Mouse (Mus musculus) layer of hippocampus, adult 9-11 months (tissue): ENCODE data around the gene Ghrh.

Experiments used
- DNase-seq: peaks from one replicate; pipeline ENCODE4 v3.0.0; 2022

Ghrh gene

DNA sequence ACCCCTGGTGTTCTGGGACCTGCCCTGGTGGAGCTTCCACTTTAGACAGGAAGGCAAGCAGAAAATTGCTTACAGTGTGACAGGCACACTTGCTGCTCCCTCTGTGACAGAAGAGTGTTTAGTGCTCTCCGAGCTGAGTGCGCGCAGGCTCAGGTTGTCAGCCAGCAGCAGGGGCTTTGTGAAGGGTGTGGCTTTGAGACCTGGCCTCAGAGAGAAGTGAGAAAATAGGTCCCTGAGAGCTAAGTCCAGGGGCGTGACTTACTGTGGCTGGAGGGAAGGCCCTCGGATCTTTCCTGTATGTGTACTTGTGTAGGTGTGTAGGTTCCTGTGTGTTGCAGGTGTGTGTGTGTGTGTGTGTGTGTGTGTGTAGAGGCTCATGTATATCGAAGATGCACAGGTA lies 4.0 kb downstream of the Ghrh start:
- DNase-seq: no peak

DNA sequence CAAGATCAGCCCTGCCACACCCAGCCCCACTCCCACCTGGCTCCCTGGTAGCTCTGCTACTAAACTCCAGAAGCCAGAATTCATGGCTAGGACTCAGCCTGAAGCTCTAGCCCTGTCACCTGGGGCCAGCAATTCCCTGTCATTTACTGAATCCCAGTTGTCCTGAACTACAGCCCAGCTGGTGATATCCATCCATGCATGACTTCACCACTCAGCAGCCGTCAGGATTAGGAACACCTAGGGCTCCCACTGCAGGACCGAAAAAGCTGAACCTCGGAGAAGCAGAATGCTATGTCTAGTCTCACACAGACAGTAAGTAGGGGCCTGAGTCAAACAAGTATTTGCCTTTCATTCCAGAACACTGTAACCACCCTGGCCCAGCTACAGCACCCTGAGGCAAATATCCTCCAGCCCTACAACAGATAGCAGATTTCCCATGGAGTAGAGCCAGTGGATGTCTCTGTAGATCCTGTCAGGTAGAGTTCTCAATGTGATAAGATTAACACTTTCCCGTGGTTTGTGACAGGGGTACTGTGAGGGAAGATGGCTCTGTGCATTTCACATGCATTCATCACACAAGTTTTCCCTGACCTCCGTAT lies 4.9 kb downstream of the Ghrh start:
- no peak for DNase-seq

DNA sequence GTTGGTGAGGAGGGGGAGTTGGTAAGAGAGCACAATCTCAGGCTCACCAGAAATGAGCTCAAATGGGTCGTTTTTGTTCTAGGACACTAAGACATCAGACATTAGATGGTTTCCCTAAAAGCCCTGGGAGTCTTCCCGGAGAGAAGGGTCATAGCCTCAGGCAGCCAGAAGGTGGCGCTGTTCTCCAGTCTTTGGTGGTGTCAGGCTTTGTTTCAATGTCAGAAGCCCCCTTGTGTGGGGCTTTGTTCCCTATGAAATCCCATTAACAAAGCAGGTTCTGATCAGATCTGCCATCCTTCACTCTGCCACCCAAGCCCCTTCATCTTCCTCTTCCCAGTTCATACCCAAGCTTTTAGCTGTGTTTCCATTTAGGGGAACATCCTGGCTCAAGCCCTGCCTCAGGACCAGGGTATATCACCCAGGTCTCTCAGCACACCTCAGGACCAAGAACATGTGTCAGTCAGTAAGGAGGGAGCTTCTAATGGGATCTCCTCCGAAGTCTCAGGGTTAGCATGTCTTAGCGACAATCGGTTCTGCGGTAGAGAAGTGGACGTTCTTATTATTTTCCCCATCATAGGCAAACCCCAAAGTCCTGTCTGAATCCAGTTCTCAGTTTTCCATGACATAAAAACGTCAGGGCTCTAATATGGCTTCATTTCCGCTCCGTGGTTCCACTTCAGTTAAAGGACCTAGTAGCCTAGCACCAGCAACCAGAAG lies 5.6 kb downstream of the Ghrh start:
- DNase-seq: peak; percentile 70

DNA sequence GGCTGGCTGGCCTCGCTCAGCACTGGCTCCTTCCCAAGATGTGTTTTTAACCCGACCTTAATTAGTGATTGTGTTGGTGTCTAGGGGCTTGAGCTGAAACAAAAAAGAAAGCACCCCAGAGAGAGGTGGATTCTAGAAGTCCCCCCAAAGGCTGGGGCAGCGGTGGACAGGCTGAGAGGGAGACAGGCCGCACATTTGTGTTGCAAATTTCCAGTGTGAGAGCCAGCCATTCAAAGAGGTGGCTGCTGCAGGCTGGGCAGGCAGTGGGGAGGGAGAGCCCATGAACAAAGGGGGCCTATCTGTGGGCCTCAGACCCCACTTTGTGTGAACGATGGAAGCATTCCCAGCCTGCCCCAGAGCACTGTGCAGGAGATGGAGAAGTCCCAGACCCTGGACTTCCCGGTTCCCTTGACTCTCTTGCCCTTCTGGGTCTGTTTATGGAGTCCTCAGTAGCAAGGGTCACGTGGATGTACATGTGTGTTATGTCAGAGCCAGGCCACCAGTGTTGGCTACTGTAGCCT lies 7.0 kb downstream of the Ghrh start:
- DNase-seq: peak; percentile 91

DNA sequence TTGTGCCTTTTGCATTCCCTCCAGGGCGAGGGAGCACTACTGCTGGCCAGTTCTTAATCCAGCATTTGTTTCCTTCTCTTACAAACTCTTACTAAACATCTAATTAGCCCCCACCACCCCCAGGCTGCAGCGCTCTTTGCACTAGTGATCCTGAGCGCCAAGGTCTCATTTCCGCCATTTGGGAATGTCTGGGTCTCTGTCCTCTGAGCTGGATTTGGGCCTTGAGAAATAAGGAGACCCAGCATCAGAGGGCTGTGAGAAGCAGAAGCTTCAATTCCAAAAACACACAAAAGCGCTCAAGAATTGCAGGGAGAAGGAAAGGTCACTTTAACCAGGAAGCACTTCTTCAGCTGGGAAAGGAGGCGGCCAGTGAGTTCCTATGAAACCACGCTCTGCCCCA lies 7.8 kb downstream of the Ghrh start:
- DNase-seq: no peak

DNA sequence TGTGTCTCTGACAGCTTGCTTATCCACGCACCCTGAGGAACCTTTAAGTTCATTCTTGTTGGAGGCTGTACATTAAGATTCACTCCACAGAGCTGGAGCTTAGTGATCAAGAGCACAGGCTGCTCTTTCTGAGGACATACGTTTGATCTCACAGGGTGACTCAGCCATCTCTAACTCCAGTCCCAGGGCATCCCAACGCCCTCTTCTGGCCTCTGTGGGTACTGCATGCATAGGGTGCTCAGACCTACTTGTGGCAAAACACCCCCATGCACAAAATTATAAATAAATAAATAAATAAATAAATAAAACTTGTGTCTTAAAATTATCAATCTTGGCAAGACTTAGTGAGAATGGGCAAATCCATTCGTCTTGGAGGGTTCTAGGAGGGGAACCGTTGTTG lies 8.6 kb downstream of the Ghrh start:
- DNase-seq: peak; percentile 60

DNA sequence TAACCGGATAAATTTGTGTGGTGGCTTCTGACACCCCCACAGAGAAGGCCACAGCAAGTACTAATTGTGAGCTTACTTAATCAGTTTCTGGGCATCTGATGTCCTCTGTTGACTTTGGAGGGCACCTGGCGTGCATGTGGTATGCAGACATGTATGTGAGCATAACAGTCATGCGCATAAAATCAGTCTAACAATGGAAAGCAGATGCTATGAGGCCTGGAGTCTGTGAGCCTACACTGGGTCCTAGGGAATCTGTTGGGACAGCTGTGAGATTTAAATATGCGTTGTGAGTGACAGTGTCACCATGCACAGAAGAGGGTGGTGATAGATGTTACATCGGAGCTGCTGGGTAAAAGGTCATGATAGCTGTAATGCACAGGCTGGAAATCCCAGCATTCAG lies 15.2 kb downstream of the Ghrh start:
- DNase-seq: no peak

DNA sequence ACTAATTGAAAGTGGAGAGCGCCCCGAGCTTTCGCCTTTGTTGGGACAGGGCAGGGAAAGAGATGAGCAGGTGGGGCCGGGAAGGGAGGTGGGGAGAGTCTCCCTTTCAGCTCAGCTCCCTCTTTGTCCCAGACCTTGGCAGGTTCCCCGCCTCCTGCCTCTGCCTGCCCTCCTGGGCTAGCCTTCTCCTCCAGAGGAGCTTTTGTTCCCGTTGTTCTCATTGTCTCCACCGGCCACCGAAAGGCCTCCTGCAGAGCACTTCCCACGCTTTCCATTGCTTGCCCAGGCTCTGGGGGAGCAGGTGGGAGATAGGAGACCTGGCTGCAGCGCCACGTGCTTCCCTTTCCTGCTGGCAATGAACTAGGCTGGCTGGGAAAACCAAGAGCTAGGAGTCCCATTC lies 18.7 kb downstream of the Ghrh start:
- DNase-seq: no peak

DNA sequence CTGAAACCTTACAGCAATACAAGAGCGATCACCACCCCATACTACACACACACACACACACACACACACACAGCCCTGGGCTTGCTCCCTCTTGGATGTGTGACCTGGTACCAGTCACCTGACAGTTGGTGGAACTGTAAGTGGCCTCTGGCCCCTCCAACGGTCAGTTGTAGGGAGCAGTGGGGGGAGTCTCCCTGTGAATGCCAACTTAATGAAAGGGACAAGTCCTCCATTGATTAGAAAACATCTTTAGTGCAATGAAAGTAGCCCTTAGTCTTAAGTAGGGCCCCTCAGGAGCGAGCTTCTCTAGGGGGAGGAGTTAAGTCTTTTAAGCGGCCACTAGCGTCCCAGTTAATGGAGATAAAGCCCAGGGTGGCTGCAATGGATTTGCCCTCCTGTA lies 19.2 kb downstream of the Ghrh start:
- no peak for DNase-seq

DNA sequence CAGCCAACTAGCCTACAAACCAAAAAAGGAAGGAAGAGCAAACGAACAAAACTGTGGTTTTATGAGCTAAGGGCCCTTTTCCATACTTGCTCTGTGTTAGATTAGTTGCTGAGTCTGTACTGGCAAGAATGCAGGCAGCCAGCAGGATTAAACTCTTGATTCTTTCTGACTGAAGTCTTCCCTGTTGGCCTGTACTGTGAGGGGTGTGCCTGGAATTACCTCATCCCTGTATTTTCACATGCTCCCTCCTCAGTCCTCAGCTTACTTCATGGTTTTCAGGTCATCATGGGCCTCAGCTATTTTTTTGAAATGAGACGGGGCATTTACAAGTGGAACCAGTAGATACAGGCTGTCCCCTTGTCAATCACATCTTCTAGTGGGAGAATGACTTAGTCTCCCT lies 22.1 kb downstream of the Ghrh start:
- no peak for DNase-seq

DNA sequence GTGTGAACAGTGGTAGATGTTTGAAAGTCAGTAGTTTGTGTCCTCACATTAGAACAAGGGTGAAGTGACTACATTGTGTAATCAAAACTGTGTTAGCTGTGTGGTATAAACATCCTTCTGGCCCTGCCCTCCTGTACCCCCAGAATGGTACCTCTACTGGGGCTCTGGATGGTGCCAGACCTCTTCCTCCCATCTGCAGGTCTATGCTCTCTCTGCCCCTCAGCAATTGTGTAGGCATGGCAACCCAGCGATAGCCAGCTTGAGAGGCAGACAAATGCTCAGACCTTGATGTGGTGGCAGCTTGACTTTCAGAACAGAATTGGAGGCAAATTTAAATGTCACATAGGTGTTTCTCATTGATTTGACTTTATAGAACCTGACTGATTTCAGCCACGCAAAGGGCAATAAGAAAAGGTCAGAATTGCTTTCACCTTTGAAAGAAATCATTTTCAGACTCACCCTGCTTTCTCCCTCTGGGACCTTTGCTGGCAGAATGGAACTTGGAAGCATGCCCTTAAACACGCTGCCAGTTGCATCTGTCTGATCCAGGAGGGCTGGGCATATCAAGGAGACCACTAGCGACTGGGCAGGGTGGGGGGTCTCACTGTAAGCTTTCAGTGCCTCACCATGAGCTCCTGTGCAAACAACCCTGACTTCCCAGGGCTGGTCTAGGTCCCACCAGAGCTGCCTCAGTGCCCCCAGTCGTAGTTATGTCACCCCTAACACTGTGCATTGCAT lies 25.1 kb downstream of the Ghrh start:
- DNase-seq: no peak

DNA sequence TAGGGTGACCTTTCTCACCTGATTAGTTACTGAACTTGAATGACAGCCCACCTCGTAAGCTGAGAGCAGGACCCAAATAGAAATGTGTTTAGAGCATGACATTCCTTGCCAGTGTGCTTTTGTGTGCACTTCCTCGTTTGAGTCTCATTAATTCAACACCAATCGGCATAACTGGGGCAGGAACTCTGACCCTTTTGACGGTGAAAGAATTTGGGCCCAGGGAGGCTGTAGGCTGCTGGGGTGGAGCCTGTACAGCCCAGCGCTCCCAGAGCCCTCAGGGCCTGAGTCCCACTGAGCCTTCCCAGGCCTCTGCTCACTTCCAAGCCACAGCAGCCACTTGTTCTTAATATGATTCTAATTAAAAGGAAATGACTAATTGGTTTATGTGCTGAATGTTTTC lies 26.4 kb downstream of the Ghrh start:
- DNase-seq: no peak

DNA sequence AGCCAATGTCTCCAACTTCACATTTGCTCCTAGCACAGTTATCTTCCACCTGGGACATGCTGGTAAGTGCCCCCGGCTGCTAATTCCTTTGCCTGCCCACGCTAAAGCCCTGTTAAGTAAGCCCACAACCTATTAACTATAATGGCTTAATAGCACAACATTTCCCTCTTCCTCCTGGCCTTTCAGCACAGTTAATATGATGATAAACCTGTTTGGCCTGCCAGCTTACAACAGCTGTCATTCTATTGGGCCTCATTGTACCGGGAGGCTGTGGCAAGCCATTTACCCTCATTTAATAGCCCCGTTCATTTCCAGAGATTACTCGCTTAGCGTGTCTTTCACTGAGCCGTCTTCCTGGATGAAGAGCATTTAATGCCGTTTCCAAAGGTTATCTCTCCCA lies 27.2 kb downstream of the Ghrh start:
- DNase-seq: no peak

DNA sequence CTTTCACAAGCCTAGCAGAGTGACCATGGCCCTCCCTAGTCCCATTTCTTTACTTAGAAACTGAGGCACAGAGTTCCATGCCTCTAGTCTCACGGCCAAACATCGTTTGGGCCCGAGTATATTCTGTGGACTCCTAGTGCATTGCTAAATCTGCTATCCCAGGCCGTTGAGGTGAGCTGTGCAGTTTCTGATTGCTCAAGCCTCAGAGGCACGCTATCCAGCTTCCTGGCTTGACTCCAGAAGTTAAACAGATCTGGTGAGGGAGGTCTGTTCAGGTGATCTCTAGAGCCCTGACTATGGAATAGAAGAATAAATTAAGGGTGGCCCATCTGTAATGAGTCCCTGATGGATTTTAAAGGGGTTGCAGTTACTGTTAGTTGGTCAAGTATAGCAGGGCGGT lies 30.1 kb downstream of the Ghrh start:
- no peak for DNase-seq

DNA sequence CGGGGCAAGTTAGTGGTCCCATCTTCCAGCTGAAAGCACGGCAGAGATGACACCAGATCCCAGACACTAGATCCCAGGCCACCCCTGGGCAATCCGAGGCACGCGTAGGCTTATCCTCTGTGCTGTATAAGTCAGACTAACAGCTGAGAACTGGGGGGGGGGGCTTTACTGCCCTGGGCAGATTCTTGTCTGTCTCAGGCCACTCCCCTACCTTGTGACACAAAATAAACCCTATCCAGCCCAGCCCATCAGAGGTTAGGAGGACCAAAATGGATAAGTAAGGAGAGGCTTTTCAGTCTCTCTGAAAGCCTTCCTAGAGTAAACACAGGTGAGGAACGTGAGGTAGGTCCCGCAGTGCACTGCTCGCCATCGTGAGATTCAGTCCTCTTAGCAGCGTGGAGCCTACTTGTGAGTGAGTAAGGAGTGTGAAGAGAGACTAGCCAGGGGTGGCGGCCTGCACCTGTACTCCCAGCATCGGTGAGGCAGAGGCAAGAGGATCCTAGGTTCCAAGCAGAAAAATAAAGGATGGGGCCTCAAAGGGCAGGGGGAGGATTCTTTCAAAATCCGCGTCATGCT lies 30.9 kb downstream of the Ghrh start:
- DNase-seq: no peak

DNA sequence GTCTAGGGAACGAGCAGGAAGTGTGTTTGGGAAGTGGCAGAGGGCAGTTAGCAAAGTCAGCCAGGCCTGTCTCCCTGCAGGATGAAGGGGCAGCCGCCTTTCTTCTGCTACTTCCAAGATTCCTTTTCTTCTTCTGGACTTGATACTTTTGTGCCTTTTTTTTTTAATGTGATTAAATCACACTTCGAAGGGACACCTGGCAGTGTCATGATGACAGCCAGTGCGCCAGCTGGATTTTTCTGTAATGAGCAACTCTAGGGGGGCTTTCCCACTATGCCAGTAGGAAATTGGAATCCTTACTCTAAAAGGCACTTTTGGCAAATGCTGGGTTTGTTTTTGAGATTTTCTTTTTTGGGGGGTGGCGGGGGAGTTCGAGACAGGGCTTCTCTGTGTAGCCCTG lies 31.8 kb downstream of the Ghrh start:
- no peak for DNase-seq

DNA sequence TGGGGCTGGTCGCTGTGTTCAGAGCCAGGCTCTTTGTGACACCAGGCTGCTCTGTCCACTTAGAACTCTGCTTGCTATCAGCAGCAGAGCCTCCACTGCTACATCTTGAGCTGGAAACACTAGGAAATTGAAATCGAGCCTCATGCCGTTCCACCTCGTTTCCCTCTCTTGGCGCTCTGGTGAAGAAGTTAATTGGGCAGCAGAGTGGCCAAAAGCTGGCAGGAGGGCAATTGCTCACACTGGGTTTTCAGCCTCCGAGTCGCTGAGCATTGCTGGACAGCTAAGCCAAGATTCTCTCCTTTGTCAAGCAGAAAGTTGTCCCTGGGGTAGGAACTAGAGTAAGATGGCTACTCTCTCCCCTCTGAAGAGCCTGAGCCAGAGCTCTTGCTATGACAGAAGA lies 33.0 kb downstream of the Ghrh start:
- DNase-seq: peak; percentile 16

DNA sequence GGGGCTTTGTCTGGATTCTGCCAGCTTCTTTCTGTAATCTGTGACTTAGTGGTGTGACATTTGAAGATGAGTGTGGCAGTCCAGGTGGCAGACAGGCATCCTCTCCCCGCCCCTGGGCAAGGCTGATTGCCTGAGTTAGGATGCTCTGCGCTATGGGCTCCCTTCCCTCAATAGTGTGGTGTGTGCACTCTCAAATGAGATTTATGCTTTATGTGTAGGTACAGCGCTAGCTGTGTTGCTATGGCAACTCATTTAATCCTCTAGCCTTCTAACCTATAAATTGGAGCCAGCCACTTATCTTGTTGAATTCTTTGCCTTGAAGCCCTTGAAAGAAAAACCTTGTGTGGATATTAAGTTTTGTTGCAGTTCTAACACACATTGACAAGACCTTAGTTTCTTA lies 33.6 kb downstream of the Ghrh start:
- no peak for DNase-seq

DNA sequence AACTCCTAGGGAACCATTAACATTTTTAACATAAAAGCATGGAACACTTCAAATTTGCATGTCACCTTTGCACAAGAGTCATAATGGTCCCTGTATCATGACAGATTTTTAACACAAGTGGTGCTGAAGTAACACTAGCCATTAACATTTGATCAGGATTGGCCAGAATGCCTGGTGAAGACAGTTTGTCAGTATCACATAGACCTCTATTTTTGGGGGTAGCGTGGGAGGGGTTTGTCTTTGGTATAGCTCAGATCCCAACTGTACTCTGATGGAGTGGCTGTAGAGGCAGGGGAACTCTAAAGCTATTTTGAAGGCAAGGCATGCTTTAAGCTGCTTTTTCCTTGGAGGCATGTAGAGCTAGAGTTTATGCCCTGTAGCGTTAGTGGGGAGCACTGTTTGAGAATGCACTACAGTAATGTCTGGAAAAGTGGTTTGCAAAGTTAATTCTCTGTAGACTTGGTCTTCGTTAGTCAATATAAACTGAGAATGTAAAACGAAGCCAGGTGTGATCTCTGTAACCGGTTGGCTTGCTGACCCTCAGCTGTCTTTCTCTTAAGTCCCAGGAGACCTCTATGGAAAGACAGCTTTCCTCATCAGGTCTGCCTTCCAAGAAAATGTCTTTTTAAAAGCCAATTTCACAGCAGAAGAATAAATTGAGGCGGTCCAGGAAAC lies 36.2 kb downstream of the Ghrh start:
- DNase-seq: no peak

DNA sequence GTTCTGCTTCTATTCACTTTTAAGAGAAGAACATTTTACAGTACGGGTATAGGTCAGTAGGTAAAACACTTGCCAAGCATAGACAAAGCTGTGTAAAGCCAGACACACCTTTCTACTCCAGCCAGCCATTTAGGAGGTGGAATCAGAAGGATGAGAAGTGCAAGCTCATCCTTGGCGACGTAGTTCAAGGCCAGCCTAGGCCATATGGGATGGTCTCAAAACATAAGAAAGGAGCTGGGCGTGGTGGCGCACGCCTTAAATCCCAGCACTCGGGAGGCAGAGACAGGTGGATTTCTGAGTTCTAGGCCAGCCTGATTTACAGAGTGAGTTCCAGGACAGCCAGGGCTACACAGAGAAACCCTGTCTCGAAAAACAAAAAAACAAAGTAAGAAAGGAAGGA lies 37.7 kb downstream of the Ghrh start:
- no peak for DNase-seq

DNA sequence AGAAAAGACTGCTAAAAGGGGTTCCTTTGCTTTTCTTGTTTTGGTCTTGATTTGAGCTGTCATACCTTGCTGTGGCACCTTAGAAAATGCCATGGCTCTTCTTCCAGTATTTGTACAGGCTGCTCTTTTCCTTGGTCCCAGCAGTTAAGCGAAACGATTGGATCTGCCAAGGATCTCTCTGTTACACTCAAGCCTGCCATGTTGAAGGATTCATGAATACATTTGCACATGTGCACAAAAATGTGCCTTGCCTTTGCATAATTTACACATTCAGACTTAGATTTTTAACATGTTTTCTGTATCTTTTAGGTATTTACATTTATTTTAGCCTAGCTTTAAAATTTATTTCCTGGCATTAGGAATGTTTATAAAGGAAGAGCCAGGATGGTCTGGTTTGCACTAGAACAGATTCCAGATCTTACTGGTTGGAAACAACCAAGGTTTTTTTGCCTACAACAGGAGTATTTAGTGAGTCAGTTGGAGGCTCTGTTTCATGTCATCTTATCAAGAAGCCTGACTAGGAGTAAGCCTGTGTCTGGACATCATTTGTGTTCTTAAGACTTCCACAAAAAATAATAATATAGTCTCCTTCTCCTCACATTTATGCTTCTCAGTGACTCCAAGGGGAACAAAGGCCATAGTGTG lies 38.9 kb downstream of the Ghrh start:
- DNase-seq: no peak

DNA sequence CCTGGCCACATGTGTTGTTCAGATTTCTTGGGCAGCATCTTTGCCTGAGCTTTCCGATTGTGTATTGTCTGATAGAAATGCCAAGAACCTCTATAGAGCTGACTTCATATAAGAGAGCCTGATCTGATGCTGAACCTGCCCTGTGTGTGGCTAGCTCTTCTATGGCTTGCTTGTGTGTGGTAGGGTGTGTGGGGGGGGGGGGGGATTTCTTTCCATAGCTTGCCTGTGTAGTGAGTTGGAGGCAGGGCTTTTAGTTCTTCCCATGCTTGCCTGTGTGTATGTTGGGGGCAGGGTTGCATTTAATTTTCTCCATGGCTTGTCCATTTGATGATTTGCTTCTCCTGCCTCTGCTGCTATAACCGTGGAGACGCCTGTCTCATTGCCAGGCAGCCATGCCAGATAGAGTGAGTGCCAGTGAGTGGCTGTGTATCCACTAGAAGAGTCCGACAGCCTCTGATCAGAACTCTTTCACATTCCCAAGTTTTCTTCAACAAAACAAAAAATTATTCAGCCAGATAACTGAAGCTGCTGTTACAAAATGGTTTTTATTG lies 39.5 kb downstream of the Ghrh start:
- peak; percentile 23 for DNase-seq
